Mouse (Mus musculus) macrophage (primary cell): ENCODE data around the gene D8Ertd738e. TPM values are rescaled to one million over a fixed set of nuclear protein-coding genes. Genes with fewer than 3 reads are reported as not detected.

Experiments
- H3K27ac ChIP-seq: fragments of 350-480 bp; formaldehyde crosslinking; 2 replicates; pipeline ENCODE4 v1.9.0; 2021
- H3K36me3 ChIP-seq: fragments of 350-480 bp; formaldehyde crosslinking; 2 replicates; pipeline ENCODE4 v1.9.0; 2021; ENCODE audit errors: inconsistent target
- H3K4me3 ChIP-seq: fragments of 350-480 bp; formaldehyde crosslinking; 2 replicates; pipeline ENCODE4 v1.9.0; 2021; ENCODE audit errors: inconsistent target
- H3K79me2 ChIP-seq: fragments of 350-480 bp; formaldehyde crosslinking; 2 replicates; pipeline ENCODE4 v1.9.0; 2021; ENCODE audit errors: inconsistent target
- WGBS: methylation state at CpG from one replicate; pipeline ENCODE4 v1.1.7; 2026; ENCODE audit warnings: inconsistent platforms; ENCODE audit not compliant: missing documents; 5-methylcytosine and 5-hydroxymethylcytosine counted together
- polyA plus RNA-seq: library from polyadenylated mRNA; stranded (reverse); fragments of 250-400 nt; gene quantifications from 3 replicates; pipeline ENCODE4 v1.2.4, GENCODE M21; 2018; ENCODE audit warnings: inconsistent platforms

Gene D8Ertd738e
- polyA plus RNA-seq, 1 experiment from 2014 or later: 260 TPM

DNA sequence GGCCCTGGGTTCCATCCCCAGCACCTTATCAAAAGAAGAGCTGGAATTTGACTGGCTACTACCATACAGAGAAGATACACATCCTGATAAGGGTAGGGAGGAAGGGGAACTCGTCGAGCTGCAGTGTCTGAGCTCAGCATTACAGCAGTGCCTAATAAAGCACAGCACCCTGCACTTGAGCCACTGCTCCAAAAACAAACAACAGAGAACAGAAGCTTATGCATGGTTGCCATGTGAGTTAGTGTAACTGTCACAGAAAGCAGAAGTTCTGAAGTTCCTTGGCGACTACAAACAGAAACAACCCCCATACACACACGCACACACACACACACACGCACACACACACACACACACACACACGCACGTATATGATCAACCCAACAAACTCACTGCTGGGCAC, 29.4 kb downstream of the D8Ertd738e start:
- 0% methylated on average over 3 of the region's 7 CpGs for WGBS
- H3K36me3 ChIP-seq: peaks cover 15% of the 10 kb centered on the region; the same call in 1 of the 2 replicates
- peak overlapping the region; percentile 85 for H3K27ac ChIP-seq
- no peak overlapping the region for H3K4me3 ChIP-seq
- H3K79me2 ChIP-seq: no peaks in the 10 kb centered on the region

DNA sequence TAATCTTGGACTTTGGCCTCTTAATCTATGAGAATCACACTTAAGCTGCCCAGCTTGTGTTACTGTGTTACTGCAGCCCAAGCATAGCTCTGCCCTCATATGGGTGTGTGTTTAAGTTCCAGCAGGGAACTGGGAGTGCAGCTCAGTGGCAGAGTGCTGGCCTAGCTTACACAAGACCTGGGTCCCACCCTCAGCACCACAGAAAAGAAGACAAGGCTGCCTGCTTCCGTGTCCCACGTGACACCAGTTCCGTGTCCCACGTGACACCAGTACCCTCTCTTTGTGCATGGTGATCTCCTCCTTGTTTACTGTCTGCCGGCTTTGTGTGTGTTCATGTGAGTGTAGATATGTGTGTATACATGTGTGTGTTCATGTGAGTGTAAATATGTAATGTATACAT, 31.4 kb downstream of the D8Ertd738e start:
- Histone ChIP-seq H3K27ac (no peak overlapping the region), H3K79me2 (no peaks in the 10 kb centered on the region), H3K36me3 (peaks cover 30% of the 10 kb centered on the region; the same call in 1 of the 2 replicates), H3K4me3 (no peak overlapping the region)
- WGBS: no CpG with 5 or more reads among the region's 5 CpGs

DNA sequence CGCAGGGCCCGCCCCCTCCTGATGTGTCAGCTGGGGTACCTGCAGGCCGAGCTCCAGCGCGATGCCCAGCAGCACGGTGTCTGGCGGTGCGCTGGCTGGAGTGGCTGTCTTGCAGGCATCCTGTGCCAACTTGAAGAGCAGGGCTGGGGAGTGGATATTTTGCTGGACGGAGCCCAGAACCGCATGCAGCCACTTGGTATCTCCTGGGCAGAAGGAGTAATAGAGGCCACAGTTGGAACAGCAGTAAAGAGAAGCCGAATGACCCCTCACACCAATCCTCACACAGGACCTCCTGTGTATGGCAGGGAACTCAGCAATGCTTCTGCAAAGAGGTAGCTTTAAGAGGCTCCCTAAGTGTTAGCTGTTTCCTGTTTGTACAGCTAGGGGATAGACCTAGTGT, 32.3 kb downstream of the D8Ertd738e start:
- Histone ChIP-seq H3K4me3 (no peak overlapping the region), H3K27ac (no peak overlapping the region), H3K36me3 (peaks cover 31% of the 10 kb centered on the region; the same call in 1 of the 2 replicates), H3K79me2 (no peaks in the 10 kb centered on the region)
- WGBS: 96% methylated on average over 11 of the region's 11 CpGs

- Histone ChIP-seq H3K79me2 (peaks cover 16% of the 10 kb centered on the region), H3K36me3 (peaks cover 45% of the 10 kb centered on the region), H3K4me3 (no peak overlapping the region), H3K27ac (no peak overlapping the region)
- WGBS: 95% methylated on average over 4 of the region's 4 CpGs
Observed at GRCm38 (mm10) chr8:84213277-84213676, 36.2 kb downstream of the D8Ertd738e start.

DNA sequence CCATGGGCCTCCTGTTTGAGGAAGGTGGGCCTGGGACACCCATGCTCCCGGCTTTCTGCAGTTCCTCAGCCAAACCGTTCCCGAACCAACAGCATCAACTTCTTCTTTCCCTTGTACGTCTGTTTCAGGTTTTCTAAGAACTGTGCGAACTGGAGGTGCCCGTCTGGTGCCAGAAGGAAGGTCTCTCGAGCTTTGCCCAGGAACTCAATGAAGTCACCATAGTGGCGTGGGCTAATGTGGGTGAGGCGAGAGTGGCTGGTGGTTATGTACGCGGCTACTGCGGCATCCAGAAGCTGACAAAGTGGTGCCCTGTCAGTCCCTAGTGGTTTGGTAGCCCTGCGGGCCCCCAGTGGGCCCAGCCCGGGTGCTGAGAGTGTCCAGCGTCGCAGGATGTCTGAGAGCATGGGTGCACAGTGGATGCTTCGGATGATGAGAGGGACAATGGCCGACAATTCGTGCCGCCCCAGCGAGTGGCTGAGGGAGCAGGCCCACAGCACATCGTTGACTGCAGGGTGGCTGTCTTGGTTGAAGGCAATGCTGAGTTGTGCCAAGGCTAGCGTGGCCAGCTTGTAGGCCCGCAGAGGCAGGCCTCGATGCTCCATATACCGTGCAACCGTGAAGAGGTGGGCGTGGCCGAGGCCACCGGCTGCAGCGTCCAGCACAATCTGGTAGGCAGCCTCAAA, 37.5 kb downstream of the D8Ertd738e start:
- peaks cover 29% of the 10 kb centered on the region for H3K79me2 ChIP-seq
- no peak overlapping the region for H3K27ac ChIP-seq
- 93% methylated on average over 27 of the region's 31 CpGs for WGBS
- H3K4me3 ChIP-seq: no peak overlapping the region
- H3K36me3 ChIP-seq: peaks cover 45% of the 10 kb centered on the region

DNA sequence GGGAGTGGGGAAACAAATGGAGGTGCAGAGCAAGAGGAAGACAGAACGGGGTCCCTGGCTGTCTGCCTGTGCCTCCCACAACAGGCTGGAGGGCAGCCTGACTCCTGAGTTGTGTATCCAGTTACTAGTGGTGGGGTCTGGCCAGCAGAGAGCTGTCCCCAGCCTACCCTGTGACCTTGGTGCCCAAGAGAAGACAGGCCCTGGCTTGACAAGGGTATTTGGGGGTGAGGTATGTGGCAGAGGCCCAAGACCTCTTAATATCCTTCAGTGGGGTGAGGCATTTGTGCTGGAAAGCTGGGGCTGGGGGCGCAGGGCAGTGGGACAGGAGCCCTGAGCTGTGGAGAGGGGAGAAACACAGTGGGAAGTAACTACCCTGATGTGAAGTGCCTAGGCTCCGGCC, 38.3 kb downstream of the D8Ertd738e start:
- WGBS: 92% methylated on average over 3 of the region's 3 CpGs
- Histone ChIP-seq H3K79me2 (peaks cover 37% of the 10 kb centered on the region), H3K27ac (no peak overlapping the region), H3K36me3 (peaks cover 42% of the 10 kb centered on the region), H3K4me3 (no peak overlapping the region)

DNA sequence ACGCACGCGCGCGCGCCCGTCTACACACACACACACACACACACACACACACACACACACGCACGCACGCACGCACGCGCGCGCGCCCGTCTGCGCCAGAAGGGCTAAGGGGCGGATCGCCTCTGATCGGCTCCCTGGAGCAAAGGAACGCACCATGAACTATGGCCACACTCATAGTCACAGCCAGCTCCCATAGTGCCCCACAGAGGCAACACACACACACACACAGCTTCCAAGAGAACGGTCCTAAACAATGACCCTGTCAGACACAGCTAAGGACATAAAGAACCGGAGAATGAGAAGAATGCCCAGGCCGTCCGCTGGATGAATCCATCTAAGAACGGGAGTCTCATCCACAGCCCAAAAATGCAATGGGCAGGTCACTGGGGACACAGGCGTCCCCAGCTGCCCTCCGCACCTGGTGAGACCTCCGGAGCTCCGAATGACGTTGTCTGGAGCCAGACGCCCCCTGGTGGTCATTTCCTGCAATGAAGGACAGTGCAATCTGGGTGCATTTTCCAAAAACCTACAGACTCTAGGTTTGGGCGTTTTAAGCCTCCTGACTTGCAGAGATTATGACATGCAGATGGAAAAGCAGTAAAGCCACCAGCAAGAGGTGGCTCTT, 39.2 kb downstream of the D8Ertd738e start:
- WGBS: 55% methylated on average over 24 of the region's 34 CpGs
- H3K36me3 ChIP-seq: peaks cover 43% of the 10 kb centered on the region
- no peak overlapping the region for H3K4me3 ChIP-seq
- H3K79me2 ChIP-seq: peaks cover 46% of the 10 kb centered on the region
- H3K27ac ChIP-seq: no peak overlapping the region

- Histone ChIP-seq H3K27ac (peak overlapping the region; percentile 94), H3K36me3 (peaks cover 38% of the 10 kb centered on the region)
Observed at GRCm38 (mm10) chr8:84208381-84209380, 40.8 kb downstream of the D8Ertd738e start.

DNA sequence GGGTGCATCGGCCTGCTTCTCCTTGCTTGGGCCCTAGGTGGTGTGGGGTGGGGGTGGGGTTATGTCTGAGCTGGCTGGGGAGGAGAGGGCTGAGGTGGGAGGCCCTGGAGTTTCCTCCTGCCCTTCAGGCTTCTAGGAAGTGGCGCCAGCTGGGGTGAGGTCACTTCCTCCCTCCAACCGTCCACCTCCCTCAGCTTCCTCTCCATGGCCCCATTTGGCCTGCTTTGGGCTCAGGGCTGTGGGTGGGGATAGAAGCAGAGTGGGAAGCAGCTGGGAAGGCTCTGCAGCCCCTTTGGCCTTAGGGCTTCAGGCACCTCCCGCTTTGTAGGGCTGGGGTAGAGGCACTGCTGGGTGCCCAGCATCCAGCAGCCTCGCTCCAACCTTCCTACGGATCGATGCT, 41.7 kb downstream of the D8Ertd738e start:
- Histone ChIP-seq H3K4me3 (peak overlapping the region; percentile 9; the same call in 1 of the 2 replicates), H3K36me3 (peaks cover 32% of the 10 kb centered on the region), H3K27ac (peak overlapping the region; percentile 94), H3K79me2 (peaks cover 68% of the 10 kb centered on the region)
- 15% methylated on average over 6 of the region's 7 CpGs for WGBS

More at GRCm38 (mm10) chr8:84208381-84209380, 40.8 kb downstream of the D8Ertd738e start:
- peaks cover 60% of the 10 kb centered on the region for H3K79me2 ChIP-seq
- H3K4me3 ChIP-seq: peak overlapping the region; percentile 9; the same call in 1 of the 2 replicates
- 25% methylated on average over 17 of the region's 17 CpGs for WGBS

GRCm38 (mm10) chr8:84206666-84207065, 42.9 kb downstream of the D8Ertd738e start:
- H3K79me2 ChIP-seq: peaks cover 79% of the 10 kb centered on the region
- WGBS: 86% methylated on average over 1 of the region's 3 CpGs
- peak overlapping the region; percentile 94 for H3K27ac ChIP-seq
- peaks cover 26% of the 10 kb centered on the region for H3K36me3 ChIP-seq
- H3K4me3 ChIP-seq: no peak overlapping the region

- peaks cover 18% of the 10 kb centered on the region; the same call in 1 of the 2 replicates for H3K36me3 ChIP-seq
- no peak overlapping the region; the same call in 1 of the 2 replicates for H3K4me3 ChIP-seq
- WGBS: 94% methylated on average over 5 of the region's 5 CpGs
- H3K79me2 ChIP-seq: peaks cover 88% of the 10 kb centered on the region
- peak overlapping the region; percentile 99 for H3K27ac ChIP-seq
Observed at GRCm38 (mm10) chr8:84205073-84205472, 44.4 kb downstream of the D8Ertd738e start.

GRCm38 (mm10) chr8:84203975-84204772, 45.3 kb downstream of the D8Ertd738e start:
- Histone ChIP-seq H3K27ac (peak overlapping the region; percentile 99), H3K4me3 (peak overlapping the region; percentile 71), H3K79me2 (peaks cover 81% of the 10 kb centered on the region), H3K36me3 (peaks cover 18% of the 10 kb centered on the region; the same call in 1 of the 2 replicates)
- WGBS: 19% methylated on average over 13 of the region's 13 CpGs

- Histone ChIP-seq H3K79me2 (peaks cover 71% of the 10 kb centered on the region), H3K36me3 (peaks cover 18% of the 10 kb centered on the region; the same call in 1 of the 2 replicates), H3K4me3 (peak overlapping the region; percentile 71), H3K27ac (peak overlapping the region; percentile 99)
- WGBS: 5% methylated on average over 34 of the region's 34 CpGs
Observed at GRCm38 (mm10) chr8:84202938-84203917, 46.3 kb downstream of the D8Ertd738e start.
